8 mouse cellular contexts compared by ENCODE assay signal in genomic region chr6:146724581-146725383, GRCm38 (mm10). TPM values are rescaled to one million over a fixed set of nuclear protein-coding genes. Genes with fewer than 3 reads are reported as not detected.
DNase-seq lines count a peak whose midpoint lies in the region; TF ChIP-seq lines count a peak whose summit lies in the region.

Gene Stk38l, plus strand, starts transcription at chr6:146724995.

- peak; percentile 86 for DNase-seq in WW6 (ENCODE audit: low read depth, low spot score)
- peak; percentile 82 to 96 for DNase-seq in cerebellum, postnatal 4 days (ENCODE audit: low spot score in 2 of 2)
- peak; percentile 96 for DNase-seq in gastrocnemius, adult 2 months
- peak; percentile 71 for DNase-seq in hindlimb bud, embryonic 11.5 days (ENCODE audit: extremely low spot score, low read depth, low spot score)
- DNase-seq in left cerebral cortex, adult 8-10 months (ENCODE audit: low spot score in 2 of 2), result peak; percentile 88 to 92
- peak; percentile 96 to 97 for DNase-seq in right cerebral cortex, postnatal 10 days (ENCODE audit: low spot score in 2 of 2)
- DNase-seq in urinary bladder, postnatal 25 days (ENCODE audit: low spot score), result peak; percentile 91

- no peaks in the 10 kb centered on the region for H3K9me3 ChIP-seq in megakaryocyte, embryonic 14.5 days

- peak within 1 kb of the TSS; percentile 92 for H3K4me3 ChIP-seq in gastrocnemius, adult 2 months
- H3K4me3 ChIP-seq in megakaryocyte, embryonic 14.5 days (replicated peaks), result peak within 1 kb of the TSS; percentile 96

- peak within 1 kb of the TSS; percentile 94 for H3K27ac ChIP-seq in gastrocnemius, adult 2 months

- intact Hi-C loops in gastrocnemius, adult 2 months (cut with DNase I), result loop anchor here (5.0 to 10.0 kb wide), 2 partner anchors 38 to 60 kb away; no protein-coding TSS in a partner anchor

- H3K4me1 ChIP-seq in megakaryocyte, embryonic 14.5 days, result peaks cover 25% of the 10 kb centered on the region

- peaks cover 17% of the 10 kb centered on the region for H3K36me3 ChIP-seq in megakaryocyte, embryonic 14.5 days (replicated peaks; ENCODE audit: low read length)

- TF ChIP-seq CTCF in gastrocnemius, adult 2 months (IDR thresholded peaks at IDR 0.05), result peak; percentile 36

- H3K27me3 ChIP-seq in megakaryocyte, embryonic 14.5 days (replicated peaks), result no peaks in the 10 kb centered on the region

RNA-seq across cellular contexts. Expression of gene Stk38l, which starts in this region (rescaled TPM):
- 10 to 100 TPM; 11.4 to 11.8 TPM for total RNA-seq in gastrocnemius, adult 2 months (2021)
- total RNA-seq in left cerebral cortex, adult 8-10 months (2022), result 10 to 100 TPM; 23.4 to 29.2 (median 25.6) TPM
- 0.59 TPM in 1 of 2 replicates, not detected in the other for polyA plus RNA-seq in megakaryocyte, embryonic 14.5 days (2012; ENCODE audit: insufficient read depth, low replicate concordance)

Comparison
In these comparisons a context has a peak if more than half of its experiments do, and no peak if none do; other contexts are left out.
1. Peak in every context shown above with its lines: DNase-seq, H3K4me3 ChIP-seq and H3K27ac ChIP-seq.